Mouse (Mus musculus) spleen, postnatal 0 days (tissue): Measurements from ENCODE around the gene Ovol3. TPM values are rescaled to one million over a fixed set of nuclear protein-coding genes. Genes with fewer than 3 reads are reported as not detected.

ENCODE experiments used
- polyA plus RNA-seq: library from polyadenylated mRNA; unstranded; fragments of >200 nt; fragmentation: Nextera tagmentation; extraction: Ambion mirVana; gene quantifications from 2 replicates; pipeline ENCODE4 v1.2.1, GENCODE M21; 2015

The Ovol3 gene
- polyA plus RNA-seq = not detected in 2 replicates

DNA sequence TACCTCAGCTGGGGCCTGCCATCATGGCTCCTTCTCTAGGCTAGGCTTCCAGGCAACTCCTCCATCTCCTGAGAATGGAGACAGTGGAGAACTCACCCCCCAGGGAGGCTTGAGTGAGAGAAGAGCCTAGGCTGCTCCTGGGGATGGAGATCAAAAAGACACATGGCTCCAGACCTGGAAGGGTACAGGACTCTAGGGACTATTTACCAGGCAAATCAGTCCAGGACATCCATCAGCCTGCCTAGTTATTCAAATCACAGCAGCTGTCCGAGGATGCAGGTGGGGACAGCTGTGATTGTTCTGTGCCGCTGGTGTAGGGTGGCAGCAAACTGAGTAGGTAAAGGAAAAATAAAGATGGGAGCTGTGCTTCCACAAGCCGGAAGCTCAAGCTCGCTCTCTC lies at the start of gene Ovol3:
TSS of gene Ovol3 (minus strand) at position 101 of the 400 bp plus-strand sequence.

GRCm38 (mm10) chr7:30279951-30280669 lies 44.6 kb upstream of the Ovol3 start, which contains the start of the genes Thap8 and Wdr62:
Thap8 (plus strand) TSS chr7:30280094.
Wdr62 (minus strand) TSS chr7:30280419.

DNA sequence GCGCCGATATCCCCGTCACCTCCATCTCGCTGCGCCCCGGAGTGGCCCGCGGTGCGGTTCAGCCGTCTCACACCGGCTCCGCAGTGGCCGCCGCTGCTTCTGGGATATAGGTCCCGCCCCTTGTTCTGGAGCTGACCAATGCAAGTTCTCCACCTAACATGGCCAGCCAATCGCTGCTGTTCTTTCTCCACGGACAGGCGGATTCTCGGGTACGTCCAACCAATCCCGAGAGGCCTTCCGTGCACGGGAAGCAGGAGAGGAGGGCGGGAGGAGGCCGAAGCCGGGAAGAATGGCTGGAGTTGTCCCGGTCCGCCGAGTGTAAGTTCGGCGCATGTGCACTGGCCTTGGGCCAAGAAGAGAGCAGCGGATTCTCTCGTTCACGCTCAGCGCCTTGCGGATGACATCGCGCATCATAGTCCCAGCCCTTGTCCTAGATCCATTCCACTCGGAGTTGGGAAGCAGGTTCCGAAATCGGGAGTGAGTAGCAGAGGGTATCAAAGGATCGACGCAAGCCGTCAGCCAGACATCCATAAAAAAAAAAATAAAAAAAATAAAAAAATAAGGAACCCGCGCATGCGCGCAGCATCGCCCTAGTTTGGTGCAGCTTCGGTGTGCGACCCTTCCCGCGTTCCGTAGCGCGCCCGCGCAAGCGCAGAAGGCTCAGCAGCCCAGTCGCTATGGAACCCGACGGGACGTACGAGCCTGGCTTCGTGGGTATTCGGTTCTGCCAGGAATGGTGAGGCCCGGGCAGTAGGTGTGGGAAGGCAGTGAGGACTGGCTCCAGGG lies 3.7 kb downstream of the Ovol3 start, which contains the start of the genes Polr2i and Tbcb:
TSS of gene Polr2i (plus strand) at position 280 of the 786 bp plus-strand sequence.
TSS of gene Tbcb (minus strand) at position 604 of the 786 bp plus-strand sequence.

GRCm38 (mm10) chr7:30198481-30198971 lies 37.0 kb downstream of the Ovol3 start, which contains the start of gene Capns1:
Capns1 (minus strand) TSS chr7:30198811.

GRCm38 (mm10) chr7:30183879-30184289 lies 51.6 kb downstream of the Ovol3 start, which contains the start of gene Cox7a1:
Cox7a1 (plus strand) TSS chr7:30184144.

Other genes starting within 250 kb of the Ovol3 start
- gene Zfp14, start 184.3 kb downstream of the Ovol3 start, polyA plus RNA-seq = 0.64 and 0.75 TPM in 2 replicates
- gene Zfp82, start 162.8 kb downstream of the Ovol3 start, polyA plus RNA-seq = 1.5 and 2.6 TPM in 2 replicates
- 0.84 TPM in 1 of 2 replicates, not detected in the other for gene Gm26920, start 145.3 kb downstream of the Ovol3 start, polyA plus RNA-seq
- gene Zfp566, start 145.2 kb downstream of the Ovol3 start, polyA plus RNA-seq = 2.7 and 5.3 TPM in 2 replicates
- gene Zfp260, start 140.9 kb downstream of the Ovol3 start, polyA plus RNA-seq = 19.7 and 22.8 TPM in 2 replicates
- 1.9 and 2.0 TPM in 2 replicates for gene Zfp382, start 113.8 kb downstream of the Ovol3 start, polyA plus RNA-seq
- gene Zfp146, start 66.0 kb downstream of the Ovol3 start, polyA plus RNA-seq = 6.0 and 7.1 TPM in 2 replicates
- 1.4 and 2.1 TPM in 2 replicates for gene Cox7a1, start 51.6 kb downstream of the Ovol3 start, polyA plus RNA-seq
- gene Capns1, start 36.9 kb downstream of the Ovol3 start, polyA plus RNA-seq = 72.4 and 74.1 TPM in 2 replicates
- gene Polr2i, start 3.8 kb downstream of the Ovol3 start, polyA plus RNA-seq = 76.3 and 78.3 TPM in 2 replicates
- gene Tbcb, start 3.5 kb downstream of the Ovol3 start, polyA plus RNA-seq = 75.0 and 79.1 TPM in 2 replicates
- gene Thap8, start 44.4 kb upstream of the Ovol3 start, polyA plus RNA-seq = 0.18 TPM in 2 replicates
- gene Wdr62, start 44.7 kb upstream of the Ovol3 start, polyA plus RNA-seq = 9.3 and 10.4 TPM in 2 replicates
- 4.1 and 6.3 TPM in 2 replicates for gene Clip3, start 56.0 kb upstream of the Ovol3 start, polyA plus RNA-seq
- 22.7 and 26.0 TPM in 2 replicates for gene Alkbh6, start 73.0 kb upstream of the Ovol3 start, polyA plus RNA-seq
- 2.6 and 3.4 TPM in 2 replicates for gene Syne4, start 79.1 kb upstream of the Ovol3 start, polyA plus RNA-seq
- not detected in 2 replicates for gene E130208F15Rik, start 86.0 kb upstream of the Ovol3 start, polyA plus RNA-seq
- gene Sdhaf1, start 88.2 kb upstream of the Ovol3 start, polyA plus RNA-seq = 10.2 and 11.3 TPM in 2 replicates
- gene Lrfn3, start 127.0 kb upstream of the Ovol3 start, polyA plus RNA-seq = 0.81 and 1.0 TPM in 2 replicates
- 396 and 576 TPM in 2 replicates for gene Tyrobp, start 178.0 kb upstream of the Ovol3 start, polyA plus RNA-seq
- gene Hcst, start 184.1 kb upstream of the Ovol3 start, polyA plus RNA-seq = 32.8 and 46.4 TPM in 2 replicates
- 4.5 and 5.9 TPM in 2 replicates for gene Nfkbid, start 186.0 kb upstream of the Ovol3 start, polyA plus RNA-seq
- 2.0 and 2.3 TPM in 2 replicates for gene Aplp1, start 209.8 kb upstream of the Ovol3 start, polyA plus RNA-seq
- gene Kirrel2, start 222.0 kb upstream of the Ovol3 start, polyA plus RNA-seq = 0.04 and 0.23 TPM in 2 replicates
- 0.21 and 0.32 TPM in 2 replicates for gene Nphs1, start 222.6 kb upstream of the Ovol3 start, polyA plus RNA-seq